In the genomic region with DNA sequence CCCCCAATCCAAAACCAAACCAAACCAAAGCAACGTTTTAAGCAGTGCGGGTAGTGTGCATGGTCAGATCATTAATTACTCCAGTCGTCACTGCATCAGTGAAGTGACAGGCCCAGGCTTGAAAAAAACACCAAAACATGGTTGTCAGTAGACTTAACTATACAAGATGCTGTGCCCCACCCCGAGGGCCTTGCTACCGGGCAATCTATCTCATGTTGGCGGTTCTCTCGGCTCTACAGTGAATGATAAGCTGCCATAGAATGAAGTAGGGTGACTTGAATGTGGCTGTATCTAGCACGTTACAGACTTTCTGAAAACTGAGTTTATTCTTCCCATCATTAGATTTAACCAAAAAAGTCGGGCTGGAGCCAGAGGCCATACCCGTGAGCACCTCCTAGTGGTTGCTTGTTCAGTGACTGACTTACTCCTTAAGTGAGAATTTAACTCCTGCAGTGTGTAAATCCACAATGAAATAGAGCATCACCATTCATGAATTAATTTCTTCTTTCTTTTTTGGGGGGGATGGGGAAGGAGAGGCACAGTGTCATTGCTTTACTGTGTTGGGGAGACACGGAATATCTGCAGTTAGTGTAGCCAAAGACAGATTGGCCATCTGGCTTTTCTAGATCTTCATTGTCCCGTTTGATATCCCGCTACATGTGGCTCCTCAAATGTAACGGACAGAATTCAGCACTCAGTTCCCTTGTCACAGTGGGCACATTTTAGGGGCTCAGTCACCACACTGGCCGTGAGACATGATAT, we compare ENCODE assay signal across 8 mouse cellular contexts.
DNase-seq lines count a peak whose midpoint lies in the region; ATAC-seq and TF ChIP-seq lines count a peak whose summit lies in the region.

No protein-coding gene starts in this region.

- peak; percentile 50 for TF ChIP-seq CTCF in kidney, adult 2 months (conservative IDR thresholded peaks at IDR 0.05; ENCODE audit: insufficient read depth, insufficient read length, low read depth, low read length)
- peak; percentile 78 for TF ChIP-seq CTCF in E14TG2a.4 (conservative IDR thresholded peaks at IDR 0.05; ENCODE audit: low read length)

- WGBS in kidney, adult 2 months, result 65% methylated on average over 15 of the region's 15 CpGs
- 62% methylated on average over 15 of the region's 15 CpGs for WGBS in kidney, embryonic 14.5 days
- WGBS in embryonic facial prominence, embryonic 15.5 days, result 66% methylated on average over 15 of the region's 15 CpGs
- whole genome bisulfite sequencing in hindbrain, embryonic 16.5 days, result 64% methylated on average over 15 of the region's 15 CpGs

- no peaks in the 10 kb centered on the region; the same call in 1 of the 2 replicates for H3K36me3 ChIP-seq in kidney, adult 2 months (ENCODE audit: control insufficient read depth, insufficient read depth, low read length)
- peaks cover 7% of the 10 kb centered on the region for H3K36me3 ChIP-seq in kidney, embryonic 14.5 days (ENCODE audit: control insufficient read depth, insufficient read depth, low read length)
- peaks cover 25% of the 10 kb centered on the region for H3K36me3 ChIP-seq in E14TG2a.4 (ENCODE audit: insufficient read depth, low read length)
- H3K36me3 ChIP-seq in embryonic facial prominence, embryonic 15.5 days, result peaks cover 9% of the 10 kb centered on the region; the same call in 1 of the 2 replicates
- H3K36me3 ChIP-seq in hindbrain, embryonic 16.5 days (ENCODE audit: control insufficient read depth, insufficient read depth, low read length), result no peaks in the 10 kb centered on the region

- H3K27ac ChIP-seq in kidney, adult 2 months (ENCODE audit: insufficient read depth, low read depth, low read length), result peak overlapping the region; percentile 12; the same call in 1 of the 2 replicates
- no peak overlapping the region for H3K27ac ChIP-seq in kidney, embryonic 14.5 days (ENCODE audit: low read depth, low read length)
- H3K27ac ChIP-seq in embryonic facial prominence, embryonic 15.5 days (replicated peaks), result 0 out of 2 replicates have a peak overlapping the region, but pooled peaks have one; percentile 24
- no peak overlapping the region for H3K27ac ChIP-seq in hindbrain, embryonic 16.5 days (ENCODE audit: low read depth, low read length)

- no peaks in the 10 kb centered on the region for H3K27me3 ChIP-seq in kidney, adult 2 months (replicated peaks; ENCODE audit: control insufficient read depth, insufficient read depth, low read length)
- H3K27me3 ChIP-seq in kidney, embryonic 14.5 days (ENCODE audit: control insufficient read depth, insufficient read depth, low read length), result no peaks in the 10 kb centered on the region
- no peaks in the 10 kb centered on the region for H3K27me3 ChIP-seq in E14TG2a.4 (ENCODE audit: insufficient read depth, low read length)
- no peaks in the 10 kb centered on the region for H3K27me3 ChIP-seq in embryonic facial prominence, embryonic 15.5 days
- H3K27me3 ChIP-seq in hindbrain, embryonic 16.5 days (replicated peaks; ENCODE audit: control insufficient read depth, insufficient read depth, low read length), result no peaks in the 10 kb centered on the region

- no peaks in the 10 kb centered on the region for H3K9me3 ChIP-seq in kidney, embryonic 14.5 days (ENCODE audit: control insufficient read depth, low read length)
- no peaks in the 10 kb centered on the region for H3K9me3 ChIP-seq in E14TG2a.4 (ENCODE audit: low read length)
- no peaks in the 10 kb centered on the region for H3K9me3 ChIP-seq in embryonic facial prominence, embryonic 15.5 days (replicated peaks)
- no peaks in the 10 kb centered on the region for H3K9me3 ChIP-seq in hindbrain, embryonic 16.5 days (ENCODE audit: control insufficient read depth, low read length)

- H3K4me3 ChIP-seq in kidney, adult 2 months (ENCODE audit: insufficient read depth, low read depth, low read length), result no peak overlapping the region
- no peak overlapping the region for H3K4me3 ChIP-seq in kidney, embryonic 14.5 days (ENCODE audit: low read length)
- H3K4me3 ChIP-seq in E14TG2a.4 (replicated peaks; ENCODE audit: low read length), result no peak overlapping the region
- no peak overlapping the region for H3K4me3 ChIP-seq in embryonic facial prominence, embryonic 15.5 days (replicated peaks)
- H3K4me3 ChIP-seq in hindbrain, embryonic 16.5 days (ENCODE audit: low read length), result no peak overlapping the region

- ATAC-seq in kidney, embryonic 14.5 days (ENCODE audit: low FRiP score, low TSS enrichment), result no peak
- no peak for ATAC-seq in embryonic facial prominence, embryonic 15.5 days (ENCODE audit: insufficient number of reproducible peaks, low FRiP score, low TSS enrichment, low read depth)
- peak; percentile 55; the same call in 1 of the 2 replicates for ATAC-seq in megakaryocyte, adult 5-6 weeks (ENCODE audit: poor library complexity, severe bottlenecking)
- no peak for ATAC-seq in hindbrain, embryonic 16.5 days
- no peak; the same call in 1 of the 2 replicates for ATAC-seq in frontal cortex, adult (ENCODE audit: low TSS enrichment)

- no peak for TF ChIP-seq POLR2A in kidney, adult 2 months (IDR thresholded peaks at IDR 0.05; ENCODE audit: low read depth, low read length)

- no peak for DNase-seq in kidney, adult 2 months
- no peak for DNase-seq in cerebellum, adult 9-11 months

- 0 out of 2 replicates have a peak, but pooled peaks cover 11% of the 10 kb centered on the region for H3K4me1 ChIP-seq in kidney, adult 2 months (ENCODE audit: control insufficient read depth, insufficient read depth, low read length)
- H3K4me1 ChIP-seq in kidney, embryonic 14.5 days (ENCODE audit: control insufficient read depth, insufficient read depth, low read length), result peaks cover 7% of the 10 kb centered on the region; the same call in 1 of the 2 replicates
- H3K4me1 ChIP-seq in E14TG2a.4 (replicated peaks; ENCODE audit: low read depth, low read length), result peaks cover 51% of the 10 kb centered on the region
- H3K4me1 ChIP-seq in embryonic facial prominence, embryonic 15.5 days, result peaks cover 15% of the 10 kb centered on the region; the same call in 1 of the 2 replicates
- H3K4me1 ChIP-seq in hindbrain, embryonic 16.5 days (ENCODE audit: control insufficient read depth, insufficient read depth, low read depth, low read length), result no peaks in the 10 kb centered on the region

- H3K9ac ChIP-seq in kidney, embryonic 14.5 days (ENCODE audit: low read depth, low read length), result no peak overlapping the region
- H3K9ac ChIP-seq in embryonic facial prominence, embryonic 15.5 days, result no peak overlapping the region
- no peak overlapping the region for H3K9ac ChIP-seq in hindbrain, embryonic 16.5 days (ENCODE audit: low read depth, low read length)

- H3K4me2 ChIP-seq in kidney, embryonic 14.5 days (replicated peaks; ENCODE audit: low read depth, low read length), result no peak overlapping the region
- H3K4me2 ChIP-seq in embryonic facial prominence, embryonic 15.5 days (replicated peaks), result no peak overlapping the region
- no peak overlapping the region for H3K4me2 ChIP-seq in hindbrain, embryonic 16.5 days (ENCODE audit: low read length)

Comparison
In these comparisons a context has a peak if more than half of its experiments do, and no peak if none do; other contexts are left out.
1. H3K27ac ChIP-seq: peak in kidney, adult 2 months (single experiment) and embryonic facial prominence, embryonic 15.5 days (single experiment); none in kidney, embryonic 14.5 days (single experiment) and hindbrain, embryonic 16.5 days (single experiment).